Mouse (Mus musculus): ENCODE measurements around the gene Csad. TPM values are rescaled to one million over a fixed set of nuclear protein-coding genes. Genes with fewer than 3 reads are reported as not detected.

Csad gene
- polyA plus RNA-seq, 1 experiment, result 33.2 TPM

GRCm38 (mm10) chr15:102247252-102248130 is 43.0 kb upstream of the Csad start:
- TF ChIP-seq CTCF (IDR thresholded peaks at IDR 0.05; ENCODE audit: extremely low read depth, insufficient read depth, insufficient read length, insufficient replicate concordance) (no peak), POLR2A (IDR thresholded peaks at IDR 0.05; ENCODE audit: low read depth, low read length) (no peak; the same call in 1 of the 2 replicates)
- WGBS, result under 1% methylated on average over 65 of the region's 65 CpGs
- peak overlapping the region; percentile 78 for H3K27ac ChIP-seq (ENCODE audit: insufficient read depth, low read length)
- H3K36me3 ChIP-seq (ENCODE audit: control insufficient read depth, insufficient read depth, low read length), result no peaks in the 10 kb centered on the region
- DNase-seq (ENCODE audit: low read depth in 1 of 2, low spot score in 2 of 2), result no peak
- peak overlapping the region; percentile 59 for H3K4me3 ChIP-seq (ENCODE audit: extremely low read depth, insufficient read depth, insufficient read length)
- H3K4me1 ChIP-seq (ENCODE audit: control insufficient read depth, insufficient read depth, insufficient read length), result peaks cover 12% of the 10 kb centered on the region
- H3K27me3 ChIP-seq (ENCODE audit: control insufficient read depth, insufficient read depth, low read length), result peaks cover 11% of the 10 kb centered on the region

DNA sequence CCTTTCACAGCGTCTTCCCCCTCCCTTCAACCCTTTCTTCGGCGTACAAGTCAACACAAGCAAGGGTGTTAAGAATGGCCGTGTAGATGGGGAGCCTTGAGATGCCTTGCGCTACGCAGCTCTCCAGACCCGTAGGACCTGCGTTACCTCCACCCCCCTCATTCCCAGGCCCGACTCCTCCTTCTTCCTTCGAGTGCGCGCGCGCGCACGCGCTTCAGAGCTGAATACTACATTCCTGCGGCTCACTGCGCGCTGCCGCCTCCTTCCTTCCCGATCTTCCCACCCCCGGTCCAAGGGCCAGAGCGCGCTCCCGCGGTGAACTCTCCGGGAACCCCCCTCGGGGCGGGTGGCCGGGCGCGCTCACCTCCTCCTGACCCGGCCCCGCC is 42.3 kb upstream of the Csad start:
- Histone ChIP-seq H3K4me3 (ENCODE audit: extremely low read depth, insufficient read depth, insufficient read length) (peak overlapping the region; percentile 59), H3K27ac (ENCODE audit: insufficient read depth, low read length) (peak overlapping the region; percentile 77), H3K4me1 (ENCODE audit: control insufficient read depth, insufficient read depth, insufficient read length) (peaks cover 12% of the 10 kb centered on the region), H3K36me3 (ENCODE audit: control insufficient read depth, insufficient read depth, low read length) (no peaks in the 10 kb centered on the region), H3K27me3 (ENCODE audit: control insufficient read depth, insufficient read depth, low read length) (peaks cover 11% of the 10 kb centered on the region)
- DNase-seq (ENCODE audit: low read depth in 1 of 2, low spot score in 2 of 2), result peak; percentile 35 to 61
- WGBS, result under 1% methylated on average over 34 of the region's 35 CpGs
- TF ChIP-seq CTCF (IDR thresholded peaks at IDR 0.05; ENCODE audit: extremely low read depth, insufficient read depth, insufficient read length, insufficient replicate concordance), result no peak

- H3K4me3 ChIP-seq (ENCODE audit: extremely low read depth, insufficient read depth, insufficient read length), result peak overlapping the region; percentile 59
- DNase-seq (ENCODE audit: low read depth in 1 of 2, low spot score in 2 of 2), result peak; percentile 50 to 60
- peak; percentile 21; the same call in 1 of the 2 replicates for TF ChIP-seq POLR2A (IDR thresholded peaks at IDR 0.05; ENCODE audit: low read depth, low read length)
- no peak for TF ChIP-seq CTCF (IDR thresholded peaks at IDR 0.05; ENCODE audit: extremely low read depth, insufficient read depth, insufficient read length, insufficient replicate concordance)
- H3K27me3 ChIP-seq (ENCODE audit: control insufficient read depth, insufficient read depth, low read length), result peaks cover 11% of the 10 kb centered on the region
- WGBS, result under 1% methylated on average over 37 of the region's 44 CpGs
- H3K36me3 ChIP-seq (ENCODE audit: control insufficient read depth, insufficient read depth, low read length), result no peaks in the 10 kb centered on the region
- peak overlapping the region; percentile 86 for H3K27ac ChIP-seq (ENCODE audit: insufficient read depth, low read length)
- peaks cover 12% of the 10 kb centered on the region for H3K4me1 ChIP-seq (ENCODE audit: control insufficient read depth, insufficient read depth, insufficient read length)
Measured at GRCm38 (mm10) chr15:102245891-102246741, 41.6 kb upstream of the Csad start.

- no peak for DNase-seq (ENCODE audit: low read depth in 1 of 2, low spot score in 2 of 2)
- 23% methylated on average over 14 of the region's 14 CpGs for WGBS
- peaks cover 11% of the 10 kb centered on the region for H3K27me3 ChIP-seq (ENCODE audit: control insufficient read depth, insufficient read depth, low read length)
Measured at GRCm38 (mm10) chr15:102245461-102245881, 40.9 kb upstream of the Csad start.

GRCm38 (mm10) chr15:102244306-102245191 is 40.0 kb upstream of the Csad start:
- H3K27ac ChIP-seq (ENCODE audit: insufficient read depth, low read length), result peak overlapping the region; percentile 86
- TF ChIP-seq POLR2A (IDR thresholded peaks at IDR 0.05; ENCODE audit: low read depth, low read length) (no peak), CTCF (IDR thresholded peaks at IDR 0.05; ENCODE audit: extremely low read depth, insufficient read depth, insufficient read length, insufficient replicate concordance) (no peak)
- H3K36me3 ChIP-seq (ENCODE audit: control insufficient read depth, insufficient read depth, low read length), result no peaks in the 10 kb centered on the region
- H3K4me1 ChIP-seq (ENCODE audit: control insufficient read depth, insufficient read depth, insufficient read length), result peaks cover 12% of the 10 kb centered on the region; the same call in 1 of the 2 replicates
- 33% methylated on average over 17 of the region's 19 CpGs for WGBS
- no peak for DNase-seq (ENCODE audit: low read depth in 1 of 2, low spot score in 2 of 2)
- peaks cover 11% of the 10 kb centered on the region for H3K27me3 ChIP-seq (ENCODE audit: control insufficient read depth, insufficient read depth, low read length)
- H3K4me3 ChIP-seq (ENCODE audit: extremely low read depth, insufficient read depth, insufficient read length), result peak overlapping the region; percentile 59

More at GRCm38 (mm10) chr15:102245461-102245881, 40.9 kb upstream of the Csad start:
- Histone ChIP-seq H3K36me3 (ENCODE audit: control insufficient read depth, insufficient read depth, low read length) (no peaks in the 10 kb centered on the region), H3K4me1 (ENCODE audit: control insufficient read depth, insufficient read depth, insufficient read length) (peaks cover 12% of the 10 kb centered on the region), H3K4me3 (ENCODE audit: extremely low read depth, insufficient read depth, insufficient read length) (peak overlapping the region; percentile 59), H3K27ac (ENCODE audit: insufficient read depth, low read length) (peak overlapping the region; percentile 86)
- no peak for TF ChIP-seq POLR2A (IDR thresholded peaks at IDR 0.05; ENCODE audit: low read depth, low read length)
- TF ChIP-seq CTCF (IDR thresholded peaks at IDR 0.05; ENCODE audit: extremely low read depth, insufficient read depth, insufficient read length, insufficient replicate concordance), result no peak

Data from spleen, adult 2 months (tissue).